Mouse (Mus musculus) heart, embryonic 16.5 days (tissue): ENCODE data around the gene Kidins220. TPM values are rescaled to one million over a fixed set of nuclear protein-coding genes. Genes with fewer than 3 reads are reported as not detected.
A peak's percentile ranks its signal among the peaks of the same experiment; 100 is the strongest.

Experiments used
- ATAC-seq: fragments of 200-750 bp; cut with Nextera tagmentation; replicated peaks from 2 replicates; pipeline ENCODE4 v1.8.0; 2017; ENCODE audit warnings: moderate number of reproducible peaks; ENCODE audit not compliant: insufficient read depth, low FRiP score; ENCODE audit errors: extremely low read depth
- H3K27ac ChIP-seq: fragments of 300-500 bp; sonication (generic); 2 replicates; pipeline ENCODE4 v1.5.1; 2014; ENCODE audit warnings: mild to moderate bottlenecking, low read length, control low read depth, moderate library complexity
- H3K27me3 ChIP-seq: fragments of 300-500 bp; sonication (generic); 2 replicates; pipeline ENCODE4 v1.6.1; 2014; ENCODE audit warnings: low read length, mixed read lengths; ENCODE audit not compliant: control insufficient read depth, insufficient read depth
- H3K36me3 ChIP-seq: fragments of 300-500 bp; sonication (generic); 2 replicates; pipeline ENCODE4 v1.6.1; 2014; ENCODE audit not compliant: control insufficient read depth, insufficient read depth
- H3K4me1 ChIP-seq: fragments of 300-500 bp; sonication (generic); 2 replicates; pipeline ENCODE4 v1.6.1; 2014; ENCODE audit warnings: low read length, mixed read lengths; ENCODE audit not compliant: control insufficient read depth, insufficient read depth
- H3K4me2 ChIP-seq: fragments of 300-500 bp; sonication (generic); 2 replicates; pipeline ENCODE4 v1.6.1; 2014; ENCODE audit warnings: low read depth, mild to moderate bottlenecking, control low read depth, low read length
- H3K4me3 ChIP-seq: fragments of 300-500 bp; sonication (generic); 2 replicates; pipeline ENCODE4 v1.5.1; 2014; ENCODE audit warnings: mild to moderate bottlenecking, control low read depth, low read length
- H3K9ac ChIP-seq: fragments of 300-500 bp; sonication (generic); 2 replicates; pipeline ENCODE4 v1.6.1; 2014; ENCODE audit warnings: low read length, control low read depth
- H3K9me3 ChIP-seq: fragments of 300-500 bp; sonication (generic); replicated peaks from 2 replicates; pipeline ENCODE4 v1.6.1; 2016; ENCODE audit warnings: low read length; ENCODE audit not compliant: control insufficient read depth
- WGBS: fragments of 180-500 bp; shearing (Covaris S2); extraction: QIAGEN DNeasy Blood & Tissue Kit; methylation state at CpG from one replicate; pipeline ENCODE4 v1.1.7; 2014; 5-methylcytosine and 5-hydroxymethylcytosine counted together
- polyA plus RNA-seq: library from polyadenylated mRNA; unstranded; fragments of >200 nt; fragmentation: Nextera tagmentation; extraction: Ambion mirVana; gene quantifications from 2 replicates; pipeline ENCODE4 v1.2.1, GENCODE M21; 2015

Kidins220 gene
- polyA plus RNA-seq, 1 experiment from 2014 or later, result 35.5 TPM

GRCm38 (mm10) chr12:25089433-25089832 is 114.7 kb downstream of the Kidins220 start:
- Histone ChIP-seq H3K27ac (no peak overlapping the region), H3K4me2 (no peak overlapping the region), H3K9me3 (no peaks in the 10 kb centered on the region), H3K4me1 (peaks cover 24% of the 10 kb centered on the region), H3K36me3 (no peaks in the 10 kb centered on the region), H3K4me3 (no peak overlapping the region), H3K27me3 (no peaks in the 10 kb centered on the region), H3K9ac (no peak overlapping the region)
- ATAC-seq, result no peak
- 30% methylated on average over 1 of the region's 1 CpGs for WGBS

- H3K4me2 ChIP-seq, result peak overlapping the region; percentile 91
- H3K36me3 ChIP-seq, result no peaks in the 10 kb centered on the region
- peaks cover 30% of the 10 kb centered on the region for H3K4me1 ChIP-seq
- 7% methylated on average over 25 of the region's 25 CpGs for WGBS
- no peaks in the 10 kb centered on the region for H3K9me3 ChIP-seq
- peak overlapping the region; percentile 52 for H3K4me3 ChIP-seq
- H3K27ac ChIP-seq, result peak overlapping the region; percentile 39
- peak; percentile 33 for ATAC-seq
- no peaks in the 10 kb centered on the region for H3K27me3 ChIP-seq
- peak overlapping the region; percentile 68 for H3K9ac ChIP-seq
Observed at GRCm38 (mm10) chr12:25092027-25092704, 117.4 kb downstream of the Kidins220 start.

- Histone ChIP-seq H3K9ac (peak overlapping the region; percentile 68), H3K27ac (peak overlapping the region; percentile 39), H3K4me1 (peaks cover 36% of the 10 kb centered on the region)
Observed at GRCm38 (mm10) chr12:25092751-25093211, 118.1 kb downstream of the Kidins220 start.

GRCm38 (mm10) chr12:25093241-25093774 is 118.6 kb downstream of the Kidins220 start:
- H3K9ac ChIP-seq, result peak overlapping the region; percentile 68
- no peaks in the 10 kb centered on the region for H3K27me3 ChIP-seq
- H3K36me3 ChIP-seq, result no peaks in the 10 kb centered on the region
- H3K4me1 ChIP-seq, result peaks cover 40% of the 10 kb centered on the region
- ATAC-seq, result no peak
- no peaks in the 10 kb centered on the region for H3K9me3 ChIP-seq
- 30% methylated on average over 11 of the region's 11 CpGs for WGBS
- H3K4me3 ChIP-seq, result peak overlapping the region; percentile 52
- peak overlapping the region; percentile 48; the same call in 1 of the 2 replicates for H3K27ac ChIP-seq
- H3K4me2 ChIP-seq, result peak overlapping the region; percentile 91

More at GRCm38 (mm10) chr12:25092751-25093211, 118.1 kb downstream of the Kidins220 start:
- ATAC-seq, result 0 out of 2 replicates have a peak, but pooled peaks have one; percentile 0
- Histone ChIP-seq H3K36me3 (no peaks in the 10 kb centered on the region), H3K9me3 (no peaks in the 10 kb centered on the region), H3K27me3 (no peaks in the 10 kb centered on the region), H3K4me3 (peak overlapping the region; percentile 52), H3K4me2 (peak overlapping the region; percentile 91)
- 8% methylated on average over 17 of the region's 17 CpGs for WGBS

- WGBS, result 2% methylated on average over 22 of the region's 22 CpGs
Observed at GRCm38 (mm10) chr12:25094621-25095521, 120.1 kb downstream of the Kidins220 start.

GRCm38 (mm10) chr12:25095538-25095937 is 120.8 kb downstream of the Kidins220 start:
- Histone ChIP-seq H3K9me3 (no peaks in the 10 kb centered on the region), H3K4me2 (peak overlapping the region; percentile 86), H3K27me3 (no peaks in the 10 kb centered on the region), H3K36me3 (no peaks in the 10 kb centered on the region), H3K27ac (peak overlapping the region; percentile 83), H3K4me1 (peaks cover 32% of the 10 kb centered on the region), H3K4me3 (peak overlapping the region; percentile 92), H3K9ac (peak overlapping the region; percentile 83)
- WGBS, result under 1% methylated on average over 19 of the region's 19 CpGs
- no peak for ATAC-seq

More at GRCm38 (mm10) chr12:25094621-25095521, 120.1 kb downstream of the Kidins220 start:
- Histone ChIP-seq H3K9ac (peak overlapping the region; percentile 83), H3K4me1 (peaks cover 32% of the 10 kb centered on the region), H3K4me3 (peak overlapping the region; percentile 92), H3K36me3 (no peaks in the 10 kb centered on the region), H3K9me3 (no peaks in the 10 kb centered on the region), H3K27me3 (no peaks in the 10 kb centered on the region), H3K4me2 (peak overlapping the region; percentile 86), H3K27ac (peak overlapping the region; percentile 83)
- ATAC-seq, result no peak

- H3K27me3 ChIP-seq, result no peaks in the 10 kb centered on the region
- peak overlapping the region; percentile 83 for H3K9ac ChIP-seq
- peak; percentile 83 for ATAC-seq
- H3K36me3 ChIP-seq, result no peaks in the 10 kb centered on the region
- H3K4me3 ChIP-seq, result peak overlapping the region; percentile 92
- peak overlapping the region; percentile 86 for H3K27ac ChIP-seq
- peak overlapping the region; percentile 86 for H3K4me2 ChIP-seq
- WGBS, result under 1% methylated on average over 41 of the region's 41 CpGs
- H3K4me1 ChIP-seq, result peaks cover 33% of the 10 kb centered on the region
- H3K9me3 ChIP-seq, result no peaks in the 10 kb centered on the region
Observed at GRCm38 (mm10) chr12:25095974-25096639, 121.4 kb downstream of the Kidins220 start.

GRCm38 (mm10) chr12:25096640-25097051 is 121.9 kb downstream of the Kidins220 start:
- no peaks in the 10 kb centered on the region for H3K9me3 ChIP-seq
- ATAC-seq, result no peak
- 2% methylated on average over 15 of the region's 15 CpGs for WGBS
- no peaks in the 10 kb centered on the region for H3K27me3 ChIP-seq
- H3K4me3 ChIP-seq, result peak overlapping the region; percentile 92
- H3K36me3 ChIP-seq, result no peaks in the 10 kb centered on the region
- H3K4me2 ChIP-seq, result peak overlapping the region; percentile 76
- peaks cover 31% of the 10 kb centered on the region for H3K4me1 ChIP-seq
- peak overlapping the region; percentile 80 for H3K9ac ChIP-seq
- peak overlapping the region; percentile 86 for H3K27ac ChIP-seq
